Mouse (Mus musculus) midbrain, embryonic 16.5 days (tissue): ENCODE measurements at regions not wholly inside any gene's neighbourhood (a gene's known extent, or its start where the extent isn't known, plus 50 kb on each side); places are given as distances from the start of the nearest gene placed in this dataset.

ENCODE experiments used
- ATAC-seq: fragments of 200-750 bp; cut with Nextera tagmentation; 2 replicates; pipeline ENCODE4 v1.8.0; 2017; ENCODE audit warnings: moderate TSS enrichment
- H3K27ac ChIP-seq: fragments of 300-500 bp; sonication (generic); 2 replicates; pipeline ENCODE4 v1.5.1; 2014; ENCODE audit warnings: mild to moderate bottlenecking, low read length, mixed read lengths
- H3K27me3 ChIP-seq: fragments of 300-500 bp; sonication (generic); 2 replicates; pipeline ENCODE4 v1.6.1; 2014; ENCODE audit warnings: low read depth, low read length, mixed read lengths; ENCODE audit not compliant: control insufficient read depth, insufficient read depth
- H3K36me3 ChIP-seq: fragments of 300-500 bp; sonication (generic); 2 replicates; pipeline ENCODE4 v1.6.1; 2014; ENCODE audit warnings: mild to moderate bottlenecking, low read length, moderate library complexity, mixed read lengths; ENCODE audit not compliant: control insufficient read depth, insufficient read depth
- H3K4me1 ChIP-seq: fragments of 300-500 bp; sonication (generic); 2 replicates; pipeline ENCODE4 v1.6.1; 2014; ENCODE audit warnings: mild to moderate bottlenecking, low read length, mixed read lengths; ENCODE audit not compliant: control insufficient read depth, insufficient read depth
- H3K4me2 ChIP-seq: fragments of 300-500 bp; sonication (generic); 2 replicates; pipeline ENCODE4 v1.6.1; 2014; ENCODE audit warnings: mild to moderate bottlenecking, low read length, mixed read lengths
- H3K4me3 ChIP-seq: fragments of 300-500 bp; sonication (generic); 2 replicates; pipeline ENCODE4 v1.5.1; 2014; ENCODE audit warnings: low read depth, mild to moderate bottlenecking, low read length, moderate library complexity, mixed read lengths
- H3K9ac ChIP-seq: fragments of 300-500 bp; sonication (generic); 2 replicates; pipeline ENCODE4 v1.6.1; 2014; ENCODE audit warnings: low read depth, low read length, mixed read lengths
- H3K9me3 ChIP-seq: fragments of 300-500 bp; sonication (generic); replicated peaks from 2 replicates; pipeline ENCODE4 v1.6.1; 2014; ENCODE audit warnings: mild to moderate bottlenecking, low read length, mixed read lengths; ENCODE audit not compliant: control insufficient read depth, poor library complexity, severe bottlenecking
- WGBS: fragments of 180-500 bp; shearing (Covaris S2); extraction: QIAGEN DNeasy Blood & Tissue Kit; methylation state at CpG from one replicate; pipeline ENCODE4 v1.1.7; 2014; 5-methylcytosine and 5-hydroxymethylcytosine counted together

GRCm38 (mm10) chr3:123977168-123977567 lies 286.5 kb upstream of the Ndst3 start:
- ATAC-seq: no peak
- no peaks in the 10 kb centered on the region for H3K36me3 ChIP-seq
- H3K9me3 ChIP-seq: no peaks in the 10 kb centered on the region

GRCm38 (mm10) chr3:123983045-123983444 lies 292.4 kb upstream of the Ndst3 start:
- H3K36me3 ChIP-seq: no peaks in the 10 kb centered on the region
- no peak overlapping the region for H3K4me3 ChIP-seq
- no peaks in the 10 kb centered on the region for H3K9me3 ChIP-seq
- H3K27ac ChIP-seq: no peak overlapping the region
- H3K27me3 ChIP-seq: no peaks in the 10 kb centered on the region
- H3K4me2 ChIP-seq: no peak overlapping the region
- no peak for ATAC-seq
- no peak overlapping the region for H3K9ac ChIP-seq
- H3K4me1 ChIP-seq: no peaks in the 10 kb centered on the region

More at GRCm38 (mm10) chr3:123977168-123977567, 286.5 kb upstream of the Ndst3 start:
- Histone ChIP-seq H3K4me1 (no peaks in the 10 kb centered on the region), H3K9ac (no peak overlapping the region), H3K27me3 (no peaks in the 10 kb centered on the region), H3K4me2 (no peak overlapping the region), H3K4me3 (no peak overlapping the region), H3K27ac (no peak overlapping the region)
- WGBS: 83% methylated on average over 4 of the region's 4 CpGs

GRCm38 (mm10) chr3:123983530-123983929 lies 292.9 kb upstream of the Ndst3 start:
- WGBS: 83% methylated on average over 1 of the region's 1 CpGs
- no peaks in the 10 kb centered on the region for H3K9me3 ChIP-seq
- H3K9ac ChIP-seq: no peak overlapping the region
- ATAC-seq: no peak
- H3K4me2 ChIP-seq: no peak overlapping the region
- no peaks in the 10 kb centered on the region for H3K36me3 ChIP-seq
- H3K27ac ChIP-seq: no peak overlapping the region
- no peak overlapping the region for H3K4me3 ChIP-seq
- H3K4me1 ChIP-seq: no peaks in the 10 kb centered on the region
- H3K27me3 ChIP-seq: no peaks in the 10 kb centered on the region

GRCm38 (mm10) chr3:123984028-123984427 lies 293.4 kb upstream of the Ndst3 start:
- no peak overlapping the region for H3K27ac ChIP-seq
- WGBS: 60% methylated on average over 1 of the region's 1 CpGs

GRCm38 (mm10) chr3:123999957-124000616 lies 309.4 kb upstream of the Ndst3 start:
- Histone ChIP-seq H3K4me1 (peaks cover 11% of the 10 kb centered on the region), H3K4me3 (no peak overlapping the region), H3K9me3 (no peaks in the 10 kb centered on the region), H3K4me2 (no peak overlapping the region), H3K9ac (no peak overlapping the region), H3K27ac (no peak overlapping the region), H3K27me3 (no peaks in the 10 kb centered on the region), H3K36me3 (no peaks in the 10 kb centered on the region)
- whole genome bisulfite sequencing: 90% methylated on average over 3 of the region's 3 CpGs
- ATAC-seq: no peak

More at GRCm38 (mm10) chr3:123984028-123984427, 293.4 kb upstream of the Ndst3 start:
- no peaks in the 10 kb centered on the region for H3K4me1 ChIP-seq
- H3K4me3 ChIP-seq: no peak overlapping the region
- H3K9me3 ChIP-seq: no peaks in the 10 kb centered on the region
- H3K4me2 ChIP-seq: no peak overlapping the region
- H3K9ac ChIP-seq: no peak overlapping the region
- no peak for ATAC-seq
- H3K27me3 ChIP-seq: no peaks in the 10 kb centered on the region
- no peaks in the 10 kb centered on the region for H3K36me3 ChIP-seq

GRCm38 (mm10) chr3:124000883-124001282 lies 310.2 kb upstream of the Ndst3 start:
- no peak overlapping the region for H3K27ac ChIP-seq
- H3K27me3 ChIP-seq: no peaks in the 10 kb centered on the region
- no peak overlapping the region for H3K9ac ChIP-seq
- H3K36me3 ChIP-seq: no peaks in the 10 kb centered on the region
- H3K4me3 ChIP-seq: no peak overlapping the region
- 70% methylated on average over 1 of the region's 1 CpGs for WGBS
- peaks cover 11% of the 10 kb centered on the region for H3K4me1 ChIP-seq
- no peaks in the 10 kb centered on the region for H3K9me3 ChIP-seq
- no peak overlapping the region for H3K4me2 ChIP-seq
- ATAC-seq: no peak

- H3K27me3 ChIP-seq: no peaks in the 10 kb centered on the region
- no peaks in the 10 kb centered on the region for H3K36me3 ChIP-seq
- H3K27ac ChIP-seq: no peak overlapping the region
- WGBS: 64% methylated on average over 1 of the region's 1 CpGs
- no peak overlapping the region for H3K9ac ChIP-seq
- H3K4me1 ChIP-seq: no peaks in the 10 kb centered on the region
- no peak overlapping the region for H3K4me3 ChIP-seq
- H3K9me3 ChIP-seq: no peaks in the 10 kb centered on the region
- H3K4me2 ChIP-seq: no peak overlapping the region
- ATAC-seq: no peak
Measured at GRCm38 (mm10) chr3:124011685-124012084, 309.0 kb upstream of the Tram1l1 start.

GRCm38 (mm10) chr3:124018618-124019017 lies 302.0 kb upstream of the Tram1l1 start:
- Histone ChIP-seq H3K27ac (no peak overlapping the region), H3K4me2 (no peak overlapping the region), H3K27me3 (no peaks in the 10 kb centered on the region), H3K4me1 (no peaks in the 10 kb centered on the region), H3K9me3 (no peaks in the 10 kb centered on the region), H3K4me3 (no peak overlapping the region), H3K36me3 (no peaks in the 10 kb centered on the region), H3K9ac (no peak overlapping the region)
- WGBS: 89% methylated on average over 1 of the region's 1 CpGs
- no peak for ATAC-seq

GRCm38 (mm10) chr3:124026188-124026587 lies 294.5 kb upstream of the Tram1l1 start:
- Histone ChIP-seq H3K4me1 (no peaks in the 10 kb centered on the region), H3K27ac (no peak overlapping the region), H3K27me3 (no peaks in the 10 kb centered on the region), H3K4me2 (no peak overlapping the region), H3K9ac (no peak overlapping the region), H3K36me3 (no peaks in the 10 kb centered on the region), H3K9me3 (no peaks in the 10 kb centered on the region), H3K4me3 (no peak overlapping the region)
- 25% methylated on average over 4 of the region's 4 CpGs for WGBS
- ATAC-seq: no peak
